Mouse (Mus musculus): ENCODE data around the gene Fam69a. TPM values are rescaled to one million over a fixed set of nuclear protein-coding genes. Genes with fewer than 3 reads are reported as not detected.

Fam69a gene
- polyA plus RNA-seq, 1 experiment from 2014 or later = 22.9 TPM

DNA sequence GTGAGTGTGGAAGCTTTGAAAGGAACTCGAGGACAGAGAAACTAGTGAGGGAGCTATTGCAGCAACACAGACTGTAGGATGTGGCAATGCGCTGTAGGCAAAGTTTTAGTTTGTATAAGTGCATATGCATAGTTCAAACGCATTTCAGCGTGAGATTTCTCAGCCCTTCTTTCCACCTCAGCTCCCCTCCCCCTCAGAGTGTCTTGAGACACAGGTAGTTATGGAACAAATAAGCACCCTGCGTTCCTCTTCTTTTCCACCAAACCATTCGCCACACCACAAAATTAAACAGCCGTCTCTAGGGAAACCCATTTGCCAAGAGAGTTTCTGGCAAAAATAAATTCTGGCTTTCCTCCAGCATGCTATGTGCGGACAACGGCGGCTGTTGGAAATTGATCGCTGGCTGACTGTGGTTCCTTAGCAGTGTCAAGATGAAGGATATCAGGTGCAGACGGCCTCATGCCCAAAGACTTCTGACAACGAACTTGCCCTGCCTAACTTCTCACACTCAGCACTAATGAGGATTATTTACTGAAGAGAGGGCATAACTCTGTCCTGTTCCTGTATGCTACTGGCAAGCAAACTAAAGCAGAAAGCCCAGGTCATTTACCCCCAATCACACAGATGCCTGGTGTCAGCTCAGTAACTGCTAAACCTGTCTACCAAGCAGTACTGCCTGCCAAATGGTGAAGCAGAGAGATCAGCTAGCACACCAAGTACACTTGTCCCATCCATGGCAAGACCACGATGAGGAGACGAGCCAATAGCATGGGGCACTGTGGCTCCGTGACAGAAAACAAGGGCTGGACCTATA is 25.2 kb downstream of the Fam69a start:
- no peaks in the 10 kb centered on the region for H3K4me1 ChIP-seq (ENCODE audit: control insufficient read depth, insufficient read depth, low read length)
- no peak overlapping the region for H3K9ac ChIP-seq (ENCODE audit: low read length)
- DNase-seq (ENCODE audit: low spot score, missing footprints) (no peak), ATAC-seq (ENCODE audit: low FRiP score) (no peak)
- H3K27me3 ChIP-seq (ENCODE audit: control insufficient read depth, insufficient read depth, low read length) = no peaks in the 10 kb centered on the region
- H3K9me3 ChIP-seq (ENCODE audit: control insufficient read depth, low read length) = no peaks in the 10 kb centered on the region
- WGBS = 93% methylated on average over 16 of the region's 16 CpGs
- no peak overlapping the region for H3K4me3 ChIP-seq (ENCODE audit: low read depth, low read length)
- no peak overlapping the region for H3K4me2 ChIP-seq
- H3K36me3 ChIP-seq (ENCODE audit: control insufficient read depth, insufficient read depth, low read length) = no peaks in the 10 kb centered on the region
- no peak overlapping the region for H3K27ac ChIP-seq (ENCODE audit: low read depth, low read length)

- Histone ChIP-seq H3K4me1 (ENCODE audit: control insufficient read depth, insufficient read depth, low read length) (no peaks in the 10 kb centered on the region), H3K9me3 (ENCODE audit: control insufficient read depth, low read length) (no peaks in the 10 kb centered on the region), H3K4me2 (no peak overlapping the region), H3K4me3 (ENCODE audit: low read depth, low read length) (no peak overlapping the region), H3K27ac (ENCODE audit: low read depth, low read length) (no peak overlapping the region), H3K36me3 (ENCODE audit: control insufficient read depth, insufficient read depth, low read length) (no peaks in the 10 kb centered on the region), H3K9ac (ENCODE audit: low read length) (no peak overlapping the region), H3K27me3 (ENCODE audit: control insufficient read depth, insufficient read depth, low read length) (no peaks in the 10 kb centered on the region)
- ATAC-seq (ENCODE audit: low FRiP score) (no peak), DNase-seq (ENCODE audit: low spot score, missing footprints) (no peak)
- WGBS = 75% methylated on average over 14 of the region's 14 CpGs
Observed at GRCm38 (mm10) chr5:107960532-107961202, 26.2 kb downstream of the Fam69a start.

DNA sequence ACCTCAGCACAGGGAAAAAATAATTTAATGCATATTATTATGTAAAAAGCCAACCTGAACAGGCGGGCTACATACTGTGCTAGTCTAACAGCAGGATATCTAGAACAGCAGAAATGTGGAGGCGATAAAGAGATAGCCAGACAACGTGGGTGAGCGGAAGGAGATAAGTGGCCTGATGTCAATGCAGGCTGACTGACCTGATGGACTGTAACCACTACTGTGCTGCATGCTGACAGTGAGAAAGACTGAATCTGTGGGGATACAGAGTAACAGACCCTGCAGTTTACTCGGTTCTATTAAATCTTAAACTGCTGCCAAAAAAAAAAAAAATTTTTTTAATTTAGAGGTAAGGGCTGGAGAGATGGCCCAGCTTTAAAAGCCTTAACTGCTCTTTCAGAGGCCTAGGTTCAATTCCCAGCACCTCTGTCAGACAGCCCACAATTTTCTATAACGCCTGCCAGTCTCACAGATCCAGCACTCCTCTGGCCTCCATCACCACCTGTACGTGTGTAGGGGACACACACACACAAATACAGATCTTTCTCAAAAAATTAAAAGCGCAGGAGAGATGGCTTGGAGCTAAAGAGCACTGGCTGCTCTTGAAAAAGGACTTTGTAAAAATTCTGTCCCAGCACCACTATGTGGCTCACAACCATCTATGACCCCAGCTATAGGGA is 27.1 kb downstream of the Fam69a start:
- no peaks in the 10 kb centered on the region for H3K27me3 ChIP-seq (ENCODE audit: control insufficient read depth, insufficient read depth, low read length)
- no peaks in the 10 kb centered on the region for H3K36me3 ChIP-seq (ENCODE audit: control insufficient read depth, insufficient read depth, low read length)
- DNase-seq (ENCODE audit: low spot score, missing footprints) = no peak
- H3K4me2 ChIP-seq = no peak overlapping the region
- H3K9me3 ChIP-seq (ENCODE audit: control insufficient read depth, low read length) = no peaks in the 10 kb centered on the region
- no peaks in the 10 kb centered on the region for H3K4me1 ChIP-seq (ENCODE audit: control insufficient read depth, insufficient read depth, low read length)
- no peak overlapping the region for H3K9ac ChIP-seq (ENCODE audit: low read length)
- WGBS = 85% methylated on average over 8 of the region's 8 CpGs
- no peak overlapping the region for H3K4me3 ChIP-seq (ENCODE audit: low read depth, low read length)
- no peak overlapping the region for H3K27ac ChIP-seq (ENCODE audit: low read depth, low read length)
- ATAC-seq (ENCODE audit: low FRiP score) = no peak

- 78% methylated on average over 5 of the region's 5 CpGs for WGBS
- Histone ChIP-seq H3K9me3 (ENCODE audit: control insufficient read depth, low read length) (no peaks in the 10 kb centered on the region), H3K27me3 (ENCODE audit: control insufficient read depth, insufficient read depth, low read length) (no peaks in the 10 kb centered on the region)
Observed at GRCm38 (mm10) chr5:107950643-107951042, 36.2 kb downstream of the Fam69a start.

GRCm38 (mm10) chr5:107949607-107950006 is 37.3 kb downstream of the Fam69a start:
- 78% methylated on average over 3 of the region's 3 CpGs for WGBS
- Histone ChIP-seq H3K4me1 (ENCODE audit: control insufficient read depth, insufficient read depth, low read length) (no peaks in the 10 kb centered on the region), H3K36me3 (ENCODE audit: control insufficient read depth, insufficient read depth, low read length) (no peaks in the 10 kb centered on the region), H3K4me3 (ENCODE audit: low read depth, low read length) (no peak overlapping the region), H3K9ac (ENCODE audit: low read length) (no peak overlapping the region), H3K27me3 (ENCODE audit: control insufficient read depth, insufficient read depth, low read length) (no peaks in the 10 kb centered on the region), H3K27ac (ENCODE audit: low read depth, low read length) (no peak overlapping the region), H3K9me3 (ENCODE audit: control insufficient read depth, low read length) (no peaks in the 10 kb centered on the region), H3K4me2 (no peak overlapping the region)
- ATAC-seq (ENCODE audit: low FRiP score) (no peak), DNase-seq (ENCODE audit: low spot score, missing footprints) (no peak)

More at GRCm38 (mm10) chr5:107950643-107951042, 36.2 kb downstream of the Fam69a start:
- no peak overlapping the region for H3K9ac ChIP-seq (ENCODE audit: low read length)
- H3K36me3 ChIP-seq (ENCODE audit: control insufficient read depth, insufficient read depth, low read length) = no peaks in the 10 kb centered on the region
- ATAC-seq (ENCODE audit: low FRiP score) (no peak), DNase-seq (ENCODE audit: low spot score, missing footprints) (no peak)
- no peak overlapping the region for H3K4me3 ChIP-seq (ENCODE audit: low read depth, low read length)
- no peaks in the 10 kb centered on the region for H3K4me1 ChIP-seq (ENCODE audit: control insufficient read depth, insufficient read depth, low read length)
- H3K4me2 ChIP-seq = no peak overlapping the region
- H3K27ac ChIP-seq (ENCODE audit: low read depth, low read length) = no peak overlapping the region

DNA sequence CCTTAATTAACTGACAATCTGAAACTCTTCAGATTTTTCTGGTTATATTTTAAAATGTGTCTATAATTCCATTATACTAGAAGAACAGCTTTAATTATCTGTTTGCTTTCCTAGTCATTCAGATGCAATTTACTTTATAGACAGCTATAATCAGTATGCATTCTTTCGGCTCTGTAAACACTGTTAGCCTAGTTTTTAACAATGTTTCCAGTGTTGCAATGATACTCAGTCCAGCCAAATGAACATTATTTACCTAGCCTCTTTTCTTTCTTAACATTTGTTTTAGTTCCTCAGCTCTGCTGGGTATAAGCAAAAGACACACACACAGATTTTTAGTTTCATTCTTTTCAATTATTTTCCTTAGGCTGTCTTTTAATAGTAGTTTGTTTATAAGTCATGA is 38.0 kb downstream of the Fam69a start:
- H3K9me3 ChIP-seq (ENCODE audit: control insufficient read depth, low read length) = no peaks in the 10 kb centered on the region
- 95% methylated on average over 1 of the region's 1 CpGs for WGBS

DNA sequence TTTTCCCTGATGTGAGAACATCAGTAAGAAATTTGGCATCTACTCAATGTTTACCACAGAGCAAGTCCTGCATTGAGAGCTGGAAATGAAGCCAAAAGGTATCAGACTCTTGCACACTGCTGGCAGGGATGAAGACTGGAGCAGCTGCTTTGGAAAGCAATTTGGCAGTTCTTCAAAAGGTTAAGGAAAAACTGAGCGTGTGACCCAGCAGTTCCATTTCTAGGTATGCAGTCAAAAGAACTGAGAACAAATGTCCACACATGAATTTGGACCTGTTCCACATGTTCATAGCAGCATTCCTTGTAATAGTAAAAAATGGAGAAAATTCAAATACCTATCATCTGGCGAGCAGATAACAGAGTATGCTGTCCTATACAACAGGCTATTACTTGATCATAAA is 39.3 kb downstream of the Fam69a start:
- no peak overlapping the region for H3K4me2 ChIP-seq
- H3K9me3 ChIP-seq (ENCODE audit: control insufficient read depth, low read length) = no peaks in the 10 kb centered on the region
- no peak for ATAC-seq (ENCODE audit: low FRiP score)
- DNase-seq (ENCODE audit: low spot score, missing footprints) = no peak
- no peaks in the 10 kb centered on the region for H3K4me1 ChIP-seq (ENCODE audit: control insufficient read depth, insufficient read depth, low read length)
- no peaks in the 10 kb centered on the region for H3K36me3 ChIP-seq (ENCODE audit: control insufficient read depth, insufficient read depth, low read length)
- H3K27ac ChIP-seq (ENCODE audit: low read depth, low read length) = no peak overlapping the region
- no peaks in the 10 kb centered on the region for H3K27me3 ChIP-seq (ENCODE audit: control insufficient read depth, insufficient read depth, low read length)
- 89% methylated on average over 2 of the region's 2 CpGs for WGBS
- H3K4me3 ChIP-seq (ENCODE audit: low read depth, low read length) = no peak overlapping the region
- no peak overlapping the region for H3K9ac ChIP-seq (ENCODE audit: low read length)

More for the DNA sequence above, 38.0 kb downstream of the Fam69a start:
- Histone ChIP-seq H3K4me3 (ENCODE audit: low read depth, low read length) (no peak overlapping the region), H3K4me1 (ENCODE audit: control insufficient read depth, insufficient read depth, low read length) (no peaks in the 10 kb centered on the region), H3K27me3 (ENCODE audit: control insufficient read depth, insufficient read depth, low read length) (no peaks in the 10 kb centered on the region), H3K9ac (ENCODE audit: low read length) (no peak overlapping the region), H3K27ac (ENCODE audit: low read depth, low read length) (no peak overlapping the region), H3K36me3 (ENCODE audit: control insufficient read depth, insufficient read depth, low read length) (no peaks in the 10 kb centered on the region), H3K4me2 (no peak overlapping the region)
- DNase-seq (ENCODE audit: low spot score, missing footprints) (no peak), ATAC-seq (ENCODE audit: low FRiP score) (no peak)

DNA sequence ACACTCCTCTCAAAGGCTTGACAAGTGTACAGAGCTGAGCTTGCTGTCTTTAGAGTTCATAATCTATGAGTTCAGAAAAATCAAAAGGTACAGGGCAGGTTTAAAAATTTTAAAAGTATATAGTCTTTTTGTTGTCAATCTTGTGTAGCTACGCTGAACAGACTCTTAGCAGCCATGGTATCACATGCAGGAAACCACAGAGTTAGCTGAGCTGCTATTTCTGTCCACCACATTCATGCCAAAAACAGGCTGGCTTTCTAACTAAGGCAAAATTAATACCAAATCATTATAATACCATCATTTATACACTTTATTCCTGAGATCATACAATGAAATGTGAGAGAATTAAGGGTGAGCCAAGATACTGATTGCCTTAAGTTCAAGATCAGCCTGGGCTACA is 40.4 kb downstream of the Fam69a start:
- DNase-seq (ENCODE audit: low spot score, missing footprints) (no peak), ATAC-seq (ENCODE audit: low FRiP score) (no peak)
- no peaks in the 10 kb centered on the region for H3K27me3 ChIP-seq (ENCODE audit: control insufficient read depth, insufficient read depth, low read length)
- no peak overlapping the region for H3K4me3 ChIP-seq (ENCODE audit: low read depth, low read length)
- no peak overlapping the region for H3K4me2 ChIP-seq
- no peaks in the 10 kb centered on the region for H3K4me1 ChIP-seq (ENCODE audit: control insufficient read depth, insufficient read depth, low read length)
- H3K9ac ChIP-seq (ENCODE audit: low read length) = no peak overlapping the region
- no peaks in the 10 kb centered on the region for H3K9me3 ChIP-seq (ENCODE audit: control insufficient read depth, low read length)
- no peaks in the 10 kb centered on the region for H3K36me3 ChIP-seq (ENCODE audit: control insufficient read depth, insufficient read depth, low read length)
- H3K27ac ChIP-seq (ENCODE audit: low read depth, low read length) = no peak overlapping the region
- 93% methylated on average over 1 of the region's 1 CpGs for WGBS

- Histone ChIP-seq H3K9me3 (ENCODE audit: control insufficient read depth, low read length) (no peaks in the 10 kb centered on the region), H3K4me1 (ENCODE audit: control insufficient read depth, insufficient read depth, low read length) (no peaks in the 10 kb centered on the region), H3K27me3 (ENCODE audit: control insufficient read depth, insufficient read depth, low read length) (no peaks in the 10 kb centered on the region), H3K36me3 (ENCODE audit: control insufficient read depth, insufficient read depth, low read length) (no peaks in the 10 kb centered on the region), H3K4me3 (ENCODE audit: low read depth, low read length) (no peak overlapping the region), H3K9ac (ENCODE audit: low read length) (no peak overlapping the region), H3K4me2 (no peak overlapping the region), H3K27ac (ENCODE audit: low read depth, low read length) (no peak overlapping the region)
- WGBS = 92% methylated on average over 6 of the region's 6 CpGs
- no peak for DNase-seq (ENCODE audit: low spot score, missing footprints)
- no peak for ATAC-seq (ENCODE audit: low FRiP score)
Observed at GRCm38 (mm10) chr5:107943526-107943925, 43.4 kb downstream of the Fam69a start.

Data from midbrain, embryonic 11.5 days (tissue).